Mouse (Mus musculus): ENCODE measurements around the gene Klhl1. TPM values are rescaled to one million over a fixed set of nuclear protein-coding genes. Genes with fewer than 3 reads are reported as not detected.

Gene Klhl1
- polyA plus RNA-seq, 1 experiment from 2014 or later, result 0.21 TPM

- ATAC-seq (replicated peaks; ENCODE audit: low FRiP score) (no peak), DNase-seq (ENCODE audit: low spot score) (no peak)
- H3K9me3 ChIP-seq (ENCODE audit: control insufficient read depth, low read length), result no peaks in the 10 kb centered on the region
- H3K36me3 ChIP-seq (ENCODE audit: control insufficient read depth, insufficient read depth, low read length), result no peaks in the 10 kb centered on the region
- H3K4me3 ChIP-seq (ENCODE audit: low read depth, low read length), result no peak overlapping the region
- H3K9ac ChIP-seq (ENCODE audit: low read length), result no peak overlapping the region
- no peaks in the 10 kb centered on the region for H3K4me1 ChIP-seq (replicated peaks; ENCODE audit: control insufficient read depth, insufficient read depth, low read length)
- no peak overlapping the region for H3K4me2 ChIP-seq (ENCODE audit: low read depth, low read length, severe bottlenecking)
- no peak overlapping the region for H3K27ac ChIP-seq (ENCODE audit: low read depth, low read length)
- H3K27me3 ChIP-seq (ENCODE audit: control insufficient read depth, insufficient read depth, low read length), result no peaks in the 10 kb centered on the region
- 85% methylated on average over 7 of the region's 7 CpGs for WGBS
Measured at GRCm38 (mm10) chr14:96107396-96107795, 411.5 kb downstream of the Klhl1 start.

- no peaks in the 10 kb centered on the region for H3K27me3 ChIP-seq (ENCODE audit: control insufficient read depth, insufficient read depth, low read length)
- H3K27ac ChIP-seq (ENCODE audit: low read depth, low read length), result no peak overlapping the region
- no peak overlapping the region for H3K4me2 ChIP-seq (ENCODE audit: low read depth, low read length, severe bottlenecking)
- no peak overlapping the region for H3K9ac ChIP-seq (ENCODE audit: low read length)
- ATAC-seq (replicated peaks; ENCODE audit: low FRiP score), result 0 out of 2 replicates have a peak, but pooled peaks have one; percentile 36
- DNase-seq (ENCODE audit: low spot score), result no peak
- WGBS, result 21% methylated on average over 6 of the region's 6 CpGs
- H3K4me1 ChIP-seq (replicated peaks; ENCODE audit: control insufficient read depth, insufficient read depth, low read length), result no peaks in the 10 kb centered on the region
- H3K4me3 ChIP-seq (ENCODE audit: low read depth, low read length), result no peak overlapping the region
- H3K36me3 ChIP-seq (ENCODE audit: control insufficient read depth, insufficient read depth, low read length), result no peaks in the 10 kb centered on the region
- no peaks in the 10 kb centered on the region for H3K9me3 ChIP-seq (ENCODE audit: control insufficient read depth, low read length)
Measured at GRCm38 (mm10) chr14:96081681-96082207, 437.2 kb downstream of the Klhl1 start.

GRCm38 (mm10) chr14:96065884-96066283, 453.0 kb downstream of the Klhl1 start:
- H3K27ac ChIP-seq (ENCODE audit: low read depth, low read length), result no peak overlapping the region
- no peaks in the 10 kb centered on the region for H3K36me3 ChIP-seq (ENCODE audit: control insufficient read depth, insufficient read depth, low read length)
- H3K27me3 ChIP-seq (ENCODE audit: control insufficient read depth, insufficient read depth, low read length), result no peaks in the 10 kb centered on the region
- ATAC-seq (replicated peaks; ENCODE audit: low FRiP score) (no peak), DNase-seq (ENCODE audit: low spot score) (no peak)
- H3K9me3 ChIP-seq (ENCODE audit: control insufficient read depth, low read length), result no peaks in the 10 kb centered on the region
- no peaks in the 10 kb centered on the region for H3K4me1 ChIP-seq (replicated peaks; ENCODE audit: control insufficient read depth, insufficient read depth, low read length)
- no peak overlapping the region for H3K9ac ChIP-seq (ENCODE audit: low read length)
- H3K4me2 ChIP-seq (ENCODE audit: low read depth, low read length, severe bottlenecking), result no peak overlapping the region
- 77% methylated on average over 3 of the region's 3 CpGs for WGBS
- H3K4me3 ChIP-seq (ENCODE audit: low read depth, low read length), result no peak overlapping the region
